Mouse (Mus musculus): ENCODE results near the gene Ap3b1. TPM values are rescaled to one million over a fixed set of nuclear protein-coding genes. Genes with fewer than 3 reads are reported as not detected.
"Not testable (repeated sequence)": the region's sequence is repeated elsewhere in the genome, so short reads cannot be mapped to it uniquely, and the experiment has no call there.

The Ap3b1 gene
- polyA plus RNA-seq, 1 experiment from 2014 or later: 41.3 TPM

DNA sequence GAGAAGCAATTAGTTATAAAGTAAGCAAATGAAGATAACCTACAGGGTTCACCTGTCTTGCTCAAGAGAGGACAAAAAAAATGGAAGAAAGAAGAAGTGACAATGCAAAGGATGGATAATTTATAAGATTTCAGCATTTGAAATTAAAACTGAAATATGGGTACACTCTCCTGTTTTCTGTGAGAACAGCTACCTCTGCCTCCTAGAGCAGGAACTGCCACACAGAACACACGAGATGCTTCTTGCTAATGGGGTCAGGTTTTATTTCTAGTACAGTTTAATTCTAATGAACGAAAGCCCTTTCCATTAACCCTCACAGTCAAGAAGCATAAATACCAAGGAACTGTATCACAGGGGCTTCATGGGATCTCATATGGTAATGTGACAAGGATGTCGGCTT is 20.4 kb upstream of the Ap3b1 start:
- WGBS: 91% methylated on average over 3 of the region's 3 CpGs

DNA sequence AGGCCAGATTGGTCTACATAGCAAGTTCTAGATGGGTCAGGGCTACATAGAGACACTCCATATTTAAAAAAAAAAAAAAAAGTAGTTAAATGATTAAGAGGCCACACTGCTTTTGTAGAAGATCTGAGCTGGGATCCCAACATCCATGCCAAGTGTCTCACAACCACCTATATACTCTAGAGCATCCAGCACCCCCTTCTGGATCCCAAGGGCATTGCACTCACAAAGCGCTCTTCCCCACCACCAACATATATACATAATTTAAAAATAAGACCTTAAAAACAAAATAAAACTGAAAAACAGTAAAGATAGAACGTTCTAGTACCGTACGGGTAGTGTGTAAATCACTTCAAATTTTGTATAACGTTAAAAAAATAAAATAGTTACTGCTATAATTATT is 15.6 kb upstream of the Ap3b1 start:
- no peaks in the 10 kb centered on the region for H3K36me3 ChIP-seq (ENCODE audit: control insufficient read depth, insufficient read depth, low read length)
- whole genome bisulfite sequencing: 90% methylated on average over 5 of the region's 5 CpGs
- ATAC-seq (replicated peaks; ENCODE audit: low FRiP score): no peak

More for the DNA sequence above, 20.4 kb upstream of the Ap3b1 start:
- Histone ChIP-seq H3K4me3 (ENCODE audit: low read depth, low read length) (no peak overlapping the region), H3K9ac (ENCODE audit: low read length) (no peak overlapping the region), H3K9me3 (ENCODE audit: control insufficient read depth, low read length) (no peaks in the 10 kb centered on the region), H3K27ac (ENCODE audit: low read depth, low read length) (no peak overlapping the region), H3K4me1 (replicated peaks; ENCODE audit: control insufficient read depth, insufficient read depth, low read length) (no peaks in the 10 kb centered on the region), H3K36me3 (ENCODE audit: control insufficient read depth, insufficient read depth, low read length) (no peaks in the 10 kb centered on the region), H3K27me3 (ENCODE audit: control insufficient read depth, insufficient read depth, low read length) (no peaks in the 10 kb centered on the region), H3K4me2 (ENCODE audit: low read depth, low read length, severe bottlenecking) (no peak overlapping the region)
- ATAC-seq (replicated peaks; ENCODE audit: low FRiP score) (no peak), DNase-seq (ENCODE audit: low spot score) (no peak)

DNA sequence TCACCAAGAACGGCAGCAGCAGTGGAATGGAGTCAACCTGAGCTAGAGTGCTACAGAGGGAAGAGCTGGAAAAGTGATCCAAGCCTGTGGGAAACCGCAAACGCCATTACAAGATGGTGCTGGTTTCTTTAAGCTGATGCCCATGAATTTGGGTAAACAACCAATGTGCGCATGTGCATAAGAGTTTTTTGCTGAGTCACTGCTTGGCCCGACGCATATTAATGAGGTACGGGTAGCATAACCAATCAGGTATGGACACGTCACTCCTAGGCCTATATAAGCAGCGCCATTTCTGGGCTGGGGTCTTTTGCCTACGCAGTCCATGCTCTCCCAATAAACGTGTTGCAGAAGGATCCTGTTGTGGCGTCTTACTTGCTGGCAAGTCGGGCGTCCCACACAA is 14.2 kb upstream of the Ap3b1 start:
- 94% methylated on average over 14 of the region's 14 CpGs for WGBS
- not testable (repeated sequence) for H3K27ac ChIP-seq (ENCODE audit: low read depth, low read length); ATAC-seq (replicated peaks; ENCODE audit: low FRiP score); H3K36me3 ChIP-seq (ENCODE audit: control insufficient read depth, insufficient read depth, low read length); H3K9ac ChIP-seq (ENCODE audit: low read length); DNase-seq (ENCODE audit: low spot score); H3K4me2 ChIP-seq (ENCODE audit: low read depth, low read length, severe bottlenecking); H3K9me3 ChIP-seq (ENCODE audit: control insufficient read depth, low read length); H3K27me3 ChIP-seq (ENCODE audit: control insufficient read depth, insufficient read depth, low read length); H3K4me1 ChIP-seq (replicated peaks; ENCODE audit: control insufficient read depth, insufficient read depth, low read length); H3K4me3 ChIP-seq (ENCODE audit: low read depth, low read length)

More for the DNA sequence above, 15.6 kb upstream of the Ap3b1 start:
- H3K27ac ChIP-seq (ENCODE audit: low read depth, low read length): no peak overlapping the region
- H3K4me1 ChIP-seq (replicated peaks; ENCODE audit: control insufficient read depth, insufficient read depth, low read length): no peaks in the 10 kb centered on the region
- H3K27me3 ChIP-seq (ENCODE audit: control insufficient read depth, insufficient read depth, low read length): no peaks in the 10 kb centered on the region
- DNase-seq (ENCODE audit: low spot score): no peak
- no peak overlapping the region for H3K9ac ChIP-seq (ENCODE audit: low read length)
- H3K9me3 ChIP-seq (ENCODE audit: control insufficient read depth, low read length): no peaks in the 10 kb centered on the region
- H3K4me2 ChIP-seq (ENCODE audit: low read depth, low read length, severe bottlenecking): no peak overlapping the region
- H3K4me3 ChIP-seq (ENCODE audit: low read depth, low read length): no peak overlapping the region

DNA sequence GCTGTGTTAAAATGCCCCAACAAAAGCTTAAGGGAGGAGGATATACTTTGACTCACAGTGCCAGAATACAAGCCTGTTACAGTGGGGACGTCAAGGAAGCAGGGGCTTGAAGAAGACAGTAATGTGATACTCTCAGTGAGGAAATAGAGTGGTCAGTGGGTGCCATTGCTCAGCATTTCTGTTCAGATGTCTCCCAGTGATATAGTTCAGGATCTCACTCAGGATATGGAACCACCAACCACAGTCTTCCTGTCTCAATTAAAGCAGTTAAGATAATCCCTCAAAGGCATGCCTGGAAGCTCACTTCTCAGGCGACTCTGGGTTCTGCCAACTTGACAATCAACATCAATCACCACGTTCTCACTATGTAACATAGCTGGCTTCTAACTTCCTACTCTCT is 4.2 kb upstream of the Ap3b1 start:
- Histone ChIP-seq H3K4me1 (replicated peaks; ENCODE audit: control insufficient read depth, insufficient read depth, low read length) (peaks cover 3% of the 10 kb centered on the region; the same call in 1 of the 2 replicates), H3K4me2 (ENCODE audit: low read depth, low read length, severe bottlenecking) (no peak overlapping the region), H3K4me3 (ENCODE audit: low read depth, low read length) (no peak overlapping the region), H3K27me3 (ENCODE audit: control insufficient read depth, insufficient read depth, low read length) (no peaks in the 10 kb centered on the region), H3K9me3 (ENCODE audit: control insufficient read depth, low read length) (no peaks in the 10 kb centered on the region), H3K9ac (ENCODE audit: low read length) (no peak overlapping the region), H3K27ac (ENCODE audit: low read depth, low read length) (no peak overlapping the region), H3K36me3 (ENCODE audit: control insufficient read depth, insufficient read depth, low read length) (no peaks in the 10 kb centered on the region)
- no peak for DNase-seq (ENCODE audit: low spot score)
- ATAC-seq (replicated peaks; ENCODE audit: low FRiP score): no peak
- 82% methylated on average over 3 of the region's 3 CpGs for WGBS

DNA sequence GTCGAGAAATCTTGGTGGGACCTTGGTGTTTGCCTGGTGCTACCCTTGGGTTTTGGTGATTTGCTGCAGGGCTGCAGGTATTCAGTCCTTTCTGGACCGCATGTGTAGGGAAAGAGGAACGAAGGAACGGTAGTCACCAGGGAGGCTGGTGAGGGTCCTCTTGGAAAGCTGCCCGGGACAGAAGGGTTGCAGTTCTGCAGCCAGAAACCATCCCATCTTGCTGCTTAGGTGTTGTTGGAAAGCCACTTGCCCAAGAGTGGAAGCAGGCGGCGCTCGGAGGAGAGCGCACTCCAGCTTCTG is 709 bp upstream of the Ap3b1 start:
- ATAC-seq (replicated peaks; ENCODE audit: low FRiP score): peak; percentile 31

DNA sequence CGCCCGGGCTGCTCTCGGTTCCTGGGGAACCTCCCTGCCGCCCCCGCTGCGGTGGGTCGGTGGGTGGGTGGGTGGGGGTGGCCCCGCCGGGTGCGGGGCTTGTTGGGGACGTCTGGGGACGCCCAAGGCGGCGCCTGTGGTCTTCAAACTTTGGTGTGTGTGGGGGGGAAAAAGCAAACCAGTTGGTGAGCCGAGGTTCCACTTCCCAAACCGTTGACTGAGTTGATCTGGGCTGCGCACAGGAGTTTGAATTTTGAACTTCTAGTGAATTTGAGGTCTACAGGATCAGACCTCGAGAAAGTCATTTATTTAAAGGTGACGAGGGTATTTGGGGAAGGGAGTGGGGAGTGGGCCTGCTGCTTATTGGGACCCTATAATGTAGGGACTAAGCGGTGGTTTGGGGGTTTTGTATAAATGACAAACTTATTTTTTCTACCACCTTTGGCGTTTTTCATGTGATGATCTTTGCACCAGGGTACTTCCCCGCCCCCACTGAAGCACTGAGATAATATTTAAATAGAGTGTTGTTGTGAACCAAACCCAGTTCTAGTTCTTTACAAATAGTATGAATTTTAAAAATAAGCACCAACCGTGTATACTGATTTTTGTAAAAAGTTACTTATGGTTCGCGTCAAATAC is 641 bp downstream of the Ap3b1 start:
- Histone ChIP-seq H3K4me1 (replicated peaks; ENCODE audit: control insufficient read depth, insufficient read depth, low read length) (peaks cover 3% of the 10 kb centered on the region; the same call in 1 of the 2 replicates), H3K36me3 (ENCODE audit: control insufficient read depth, insufficient read depth, low read length) (no peaks in the 10 kb centered on the region), H3K9me3 (ENCODE audit: control insufficient read depth, low read length) (no peaks in the 10 kb centered on the region), H3K27me3 (ENCODE audit: control insufficient read depth, insufficient read depth, low read length) (no peaks in the 10 kb centered on the region), H3K9ac (ENCODE audit: low read length) (peak overlapping the region; percentile 89), H3K27ac (ENCODE audit: low read depth, low read length) (no peak overlapping the region), H3K4me3 (ENCODE audit: low read depth, low read length) (peak overlapping the region; percentile 67), H3K4me2 (ENCODE audit: low read depth, low read length, severe bottlenecking) (peak overlapping the region; percentile 89)
- ATAC-seq (replicated peaks; ENCODE audit: low FRiP score) (0 out of 2 replicates have a peak, but pooled peaks have one; percentile 13), DNase-seq (ENCODE audit: low spot score) (no peak)
- WGBS: 17% methylated on average over 25 of the region's 25 CpGs

More for the DNA sequence above, 709 bp upstream of the Ap3b1 start:
- H3K9ac ChIP-seq (ENCODE audit: low read length): peak overlapping the region; percentile 89
- 0 out of 2 replicates have a peak overlapping the region, but pooled peaks have one; percentile 62 for H3K27ac ChIP-seq (ENCODE audit: low read depth, low read length)
- peak overlapping the region; percentile 89 for H3K4me2 ChIP-seq (ENCODE audit: low read depth, low read length, severe bottlenecking)
- H3K36me3 ChIP-seq (ENCODE audit: control insufficient read depth, insufficient read depth, low read length): no peaks in the 10 kb centered on the region
- H3K9me3 ChIP-seq (ENCODE audit: control insufficient read depth, low read length): no peaks in the 10 kb centered on the region
- H3K4me1 ChIP-seq (replicated peaks; ENCODE audit: control insufficient read depth, insufficient read depth, low read length): peaks cover 3% of the 10 kb centered on the region; the same call in 1 of the 2 replicates
- 1% methylated on average over 9 of the region's 9 CpGs for WGBS
- peak overlapping the region; percentile 67 for H3K4me3 ChIP-seq (ENCODE audit: low read depth, low read length)
- no peaks in the 10 kb centered on the region for H3K27me3 ChIP-seq (ENCODE audit: control insufficient read depth, insufficient read depth, low read length)
- DNase-seq (ENCODE audit: low spot score): no peak

DNA sequence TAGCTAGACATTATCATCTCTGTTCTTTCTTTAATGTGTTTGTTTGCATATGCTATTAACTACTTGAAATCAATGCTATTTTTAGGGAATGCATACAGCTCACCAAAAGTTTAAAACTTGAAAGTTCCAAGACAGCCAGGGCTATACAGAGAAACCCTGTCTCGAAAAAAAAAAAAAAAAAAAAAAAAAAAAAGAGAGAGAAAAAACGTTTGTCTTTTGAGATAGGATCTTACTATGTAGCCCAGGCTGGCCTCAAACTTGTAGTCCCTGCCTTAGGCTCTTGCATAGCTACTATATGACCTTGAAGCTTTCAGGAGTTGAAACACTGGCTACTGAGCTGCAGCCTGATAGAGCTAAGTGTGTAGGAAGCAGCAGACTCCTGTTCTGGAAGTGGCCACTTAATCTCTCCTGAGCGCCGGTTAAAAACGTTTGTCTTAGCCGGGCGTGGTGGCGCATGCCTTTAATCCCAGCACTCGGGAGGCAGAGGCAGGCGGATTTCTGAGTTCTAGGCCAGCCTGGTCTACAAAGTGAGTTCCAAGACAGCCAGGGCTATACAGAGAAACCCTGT is 2.3 kb downstream of the Ap3b1 start:
- 91% methylated on average over 10 of the region's 10 CpGs for WGBS
- not testable (repeated sequence) for ATAC-seq (replicated peaks; ENCODE audit: low FRiP score)

DNA sequence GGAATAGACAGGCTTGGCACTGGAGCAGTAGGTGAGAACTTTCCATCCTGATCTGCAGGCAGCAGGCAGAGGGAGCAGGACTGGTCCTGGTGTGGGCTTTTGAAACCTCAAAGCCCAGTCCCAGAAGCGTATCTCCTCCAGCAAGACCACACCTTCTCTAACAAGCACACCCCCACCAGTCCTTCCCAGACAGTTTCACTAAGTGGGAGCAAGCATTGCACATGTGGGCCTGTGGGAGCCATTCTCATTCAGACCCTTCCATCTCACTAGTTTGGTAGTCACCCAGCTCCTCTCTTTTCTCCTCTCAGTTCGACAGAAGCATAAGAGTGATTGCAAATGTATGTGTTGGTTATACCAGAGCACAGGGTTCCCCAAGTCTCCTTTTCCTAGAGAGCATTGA is 5.6 kb downstream of the Ap3b1 start:
- H3K9ac ChIP-seq (ENCODE audit: low read length): no peak overlapping the region

More for the DNA sequence above, 2.3 kb downstream of the Ap3b1 start:
- H3K27ac ChIP-seq (ENCODE audit: low read depth, low read length); DNase-seq (ENCODE audit: low spot score); H3K4me1 ChIP-seq (replicated peaks; ENCODE audit: control insufficient read depth, insufficient read depth, low read length); H3K9ac ChIP-seq (ENCODE audit: low read length); H3K4me2 ChIP-seq (ENCODE audit: low read depth, low read length, severe bottlenecking); H3K36me3 ChIP-seq (ENCODE audit: control insufficient read depth, insufficient read depth, low read length); H3K9me3 ChIP-seq (ENCODE audit: control insufficient read depth, low read length); H3K4me3 ChIP-seq (ENCODE audit: low read depth, low read length); H3K27me3 ChIP-seq (ENCODE audit: control insufficient read depth, insufficient read depth, low read length): not testable (repeated sequence)

More for the DNA sequence above, 5.6 kb downstream of the Ap3b1 start:
- no peaks in the 10 kb centered on the region for H3K36me3 ChIP-seq (ENCODE audit: control insufficient read depth, insufficient read depth, low read length)
- 0 out of 2 replicates have a peak, but pooled peaks cover 1% of the 10 kb centered on the region for H3K4me1 ChIP-seq (replicated peaks; ENCODE audit: control insufficient read depth, insufficient read depth, low read length)
- no peaks in the 10 kb centered on the region for H3K9me3 ChIP-seq (ENCODE audit: control insufficient read depth, low read length)
- WGBS: 82% methylated on average over 2 of the region's 2 CpGs
- H3K4me3 ChIP-seq (ENCODE audit: low read depth, low read length): no peak overlapping the region
- no peak overlapping the region for H3K27ac ChIP-seq (ENCODE audit: low read depth, low read length)
- no peaks in the 10 kb centered on the region for H3K27me3 ChIP-seq (ENCODE audit: control insufficient read depth, insufficient read depth, low read length)
- no peak overlapping the region for H3K4me2 ChIP-seq (ENCODE audit: low read depth, low read length, severe bottlenecking)
- no peak for ATAC-seq (replicated peaks; ENCODE audit: low FRiP score)
- DNase-seq (ENCODE audit: low spot score): no peak
